Mouse (Mus musculus) forebrain, embryonic 15.5 days (tissue): Measurements from ENCODE around the gene Nap1l5. TPM values are rescaled to one million over a fixed set of nuclear protein-coding genes. Genes with fewer than 3 reads are reported as not detected.
A peak's percentile ranks its signal among the peaks of the same experiment; 100 is the strongest.

Experiments
- ATAC-seq: fragments of 200-750 bp; cut with Nextera tagmentation; replicated peaks from 2 replicates; pipeline ENCODE4 v1.8.0; 2017; ENCODE audit warnings: mild to moderate bottlenecking, moderate TSS enrichment, moderate library complexity
- H3K27ac ChIP-seq: fragments of 300-500 bp; sonication (generic); replicated peaks from 2 replicates; pipeline ENCODE4 v1.5.1; 2015; ENCODE audit warnings: mild to moderate bottlenecking, inconsistent platforms
- H3K27me3 ChIP-seq: fragments of 300-500 bp; sonication (generic); 2 replicates; pipeline ENCODE4 v1.6.1; 2015; ENCODE audit warnings: inconsistent platforms
- H3K36me3 ChIP-seq: fragments of 300-500 bp; sonication (generic); 2 replicates; pipeline ENCODE4 v1.6.1; 2015; ENCODE audit warnings: mild to moderate bottlenecking, inconsistent platforms
- H3K4me1 ChIP-seq: fragments of 300-500 bp; sonication (generic); 2 replicates; pipeline ENCODE4 v1.6.1; 2015; ENCODE audit warnings: inconsistent platforms
- H3K4me2 ChIP-seq: fragments of 300-500 bp; sonication (generic); replicated peaks from 2 replicates; pipeline ENCODE4 v1.6.1; 2015; ENCODE audit warnings: mild to moderate bottlenecking, inconsistent platforms
- H3K4me3 ChIP-seq: fragments of 300-500 bp; sonication (generic); 2 replicates; pipeline ENCODE4 v1.5.1; 2015; ENCODE audit warnings: mild to moderate bottlenecking, inconsistent platforms
- H3K9ac ChIP-seq: fragments of 300-500 bp; sonication (generic); replicated peaks from 2 replicates; pipeline ENCODE4 v1.6.1; 2015; ENCODE audit warnings: mild to moderate bottlenecking, inconsistent platforms
- H3K9me3 ChIP-seq: fragments of 300-500 bp; sonication (generic); 2 replicates; pipeline ENCODE4 v1.6.1; 2016; ENCODE audit warnings: inconsistent platforms
- WGBS: fragments of 180-500 bp; shearing (Covaris S2); methylation state at CpG from one replicate; pipeline ENCODE4 v1.1.7; 2015; ENCODE audit warnings: mixed read lengths; 5-methylcytosine and 5-hydroxymethylcytosine counted together
- polyA plus RNA-seq: library from polyadenylated mRNA; unstranded; fragments of >200 nt; fragmentation: Nextera tagmentation; extraction: Ambion mirVana; gene quantifications from 2 replicates; pipeline ENCODE4 v1.2.1, GENCODE M21; 2015

Nap1l5 gene
- polyA plus RNA-seq, 1 experiment from 2014 or later = 90.4 TPM

DNA sequence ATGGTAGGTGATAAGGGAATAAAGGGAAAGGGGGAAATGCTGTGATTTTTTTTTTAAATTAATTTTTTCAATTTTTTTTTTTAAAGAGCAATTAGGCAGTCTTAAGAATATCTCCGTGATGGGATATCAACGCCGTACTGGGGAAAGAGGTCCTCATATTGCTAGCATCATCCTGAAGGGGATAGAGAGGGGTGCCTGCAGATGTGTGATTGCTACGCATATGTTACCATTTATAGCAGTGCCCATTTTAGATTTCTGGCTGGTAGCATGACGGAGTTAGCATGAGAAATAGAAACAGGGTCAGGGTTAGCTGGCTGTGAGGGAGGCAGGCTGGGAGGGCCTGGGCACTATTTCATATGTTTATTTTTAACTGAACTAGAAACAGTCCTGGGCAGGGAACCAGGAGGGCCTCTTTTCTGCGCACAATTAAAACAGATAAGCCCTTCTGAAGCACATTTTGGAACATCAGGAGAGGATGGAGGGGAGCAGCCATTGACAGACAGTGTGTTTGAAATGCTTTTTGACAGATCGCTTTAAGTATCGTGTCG is 44.4 kb downstream of the Nap1l5 start:
- Histone ChIP-seq H3K4me1 (peaks cover 15% of the 10 kb centered on the region), H3K27me3 (no peaks in the 10 kb centered on the region), H3K36me3 (no peaks in the 10 kb centered on the region), H3K4me2 (no peak overlapping the region), H3K9ac (no peak overlapping the region), H3K4me3 (no peak overlapping the region), H3K27ac (peak overlapping the region; percentile 52), H3K9me3 (no peaks in the 10 kb centered on the region)
- WGBS = 54% methylated on average over 9 of the region's 9 CpGs
- peak; percentile 54 for ATAC-seq

GRCm38 (mm10) chr6:58859517-58859916 is 47.4 kb downstream of the Nap1l5 start:
- Histone ChIP-seq H3K36me3 (no peaks in the 10 kb centered on the region), H3K4me1 (peaks cover 36% of the 10 kb centered on the region), H3K27ac (peak overlapping the region; percentile 27), H3K27me3 (no peaks in the 10 kb centered on the region), H3K9me3 (no peaks in the 10 kb centered on the region), H3K4me2 (no peak overlapping the region), H3K4me3 (no peak overlapping the region), H3K9ac (no peak overlapping the region)
- no peak for ATAC-seq
- 69% methylated on average over 4 of the region's 4 CpGs for WGBS

DNA sequence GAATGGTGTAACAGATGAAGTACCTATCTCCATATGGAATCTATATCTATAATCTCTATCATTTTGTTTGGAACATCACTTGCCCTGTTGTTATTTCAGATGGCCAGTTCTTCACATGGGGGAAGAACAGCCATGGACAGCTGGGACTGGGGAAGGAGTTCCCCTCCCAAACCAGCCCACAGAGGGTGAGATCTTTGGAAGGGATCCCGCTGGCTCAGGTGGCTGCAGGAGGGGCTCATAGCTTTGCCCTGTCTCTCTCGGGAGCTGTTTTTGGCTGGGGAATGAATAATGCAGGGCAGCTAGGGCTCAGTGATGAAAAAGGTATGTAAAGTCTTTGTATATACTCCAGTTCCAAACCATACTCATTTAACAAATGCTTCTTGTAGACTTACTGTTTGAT is 50.4 kb downstream of the Nap1l5 start:
- no peaks in the 10 kb centered on the region for H3K36me3 ChIP-seq
- H3K9ac ChIP-seq = no peak overlapping the region
- peaks cover 30% of the 10 kb centered on the region for H3K4me1 ChIP-seq
- H3K9me3 ChIP-seq = no peaks in the 10 kb centered on the region
- no peak for ATAC-seq
- no peak overlapping the region for H3K4me3 ChIP-seq
- 68% methylated on average over 2 of the region's 2 CpGs for WGBS
- no peak overlapping the region for H3K4me2 ChIP-seq
- H3K27me3 ChIP-seq = no peaks in the 10 kb centered on the region
- H3K27ac ChIP-seq = peak overlapping the region; percentile 78

DNA sequence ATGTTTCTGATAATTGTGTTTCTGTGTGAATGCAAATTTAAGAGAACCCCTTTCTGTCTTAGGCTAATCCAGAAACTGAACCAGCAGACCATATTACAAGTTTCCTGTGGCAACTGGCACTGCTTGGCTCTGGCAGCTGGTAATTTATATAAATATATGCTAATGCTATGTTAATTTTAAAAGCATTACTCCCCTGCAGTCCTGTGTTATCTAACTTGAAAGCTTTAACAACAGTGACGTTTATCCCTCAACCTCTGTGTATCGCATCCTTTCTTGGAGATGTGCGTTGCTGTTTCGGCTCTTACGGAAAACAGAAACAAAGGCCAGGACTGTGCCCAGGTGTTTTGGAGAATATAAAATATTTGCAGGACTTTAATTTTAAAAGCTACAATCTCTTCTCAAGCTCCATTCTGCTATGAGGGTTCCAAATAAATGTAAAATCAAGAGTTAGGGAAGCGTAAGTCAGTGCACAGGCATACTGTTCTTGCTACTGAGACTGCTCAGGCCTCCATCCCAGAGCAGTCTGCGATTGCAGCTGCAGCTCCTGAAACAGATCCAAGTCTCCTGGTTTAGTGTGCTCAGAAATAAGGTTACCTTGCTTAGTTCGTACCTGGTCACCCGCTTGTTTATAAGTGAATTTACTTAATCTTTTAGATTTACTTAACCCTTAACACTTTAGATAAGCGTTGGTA is 51.1 kb downstream of the Nap1l5 start:
- Histone ChIP-seq H3K4me2 (peak overlapping the region; percentile 5; the same call in 1 of the 2 replicates), H3K9ac (no peak overlapping the region), H3K36me3 (no peaks in the 10 kb centered on the region), H3K9me3 (no peaks in the 10 kb centered on the region), H3K27me3 (no peaks in the 10 kb centered on the region), H3K27ac (peak overlapping the region; percentile 78), H3K4me3 (no peak overlapping the region), H3K4me1 (peaks cover 30% of the 10 kb centered on the region)
- ATAC-seq = peak; percentile 90
- 55% methylated on average over 10 of the region's 10 CpGs for WGBS

Other genes starting within 250 kb of the Nap1l5 start
- gene Herc3, start 75.6 kb downstream of the Nap1l5 start, polyA plus RNA-seq = 26.7 and 28.3 TPM in 2 replicates
- gene Fam13a, start 117.5 kb upstream of the Nap1l5 start, polyA plus RNA-seq = 8.3 and 9.0 TPM in 2 replicates